34 mouse cellular contexts compared by ENCODE assay signal in the genomic region with DNA sequence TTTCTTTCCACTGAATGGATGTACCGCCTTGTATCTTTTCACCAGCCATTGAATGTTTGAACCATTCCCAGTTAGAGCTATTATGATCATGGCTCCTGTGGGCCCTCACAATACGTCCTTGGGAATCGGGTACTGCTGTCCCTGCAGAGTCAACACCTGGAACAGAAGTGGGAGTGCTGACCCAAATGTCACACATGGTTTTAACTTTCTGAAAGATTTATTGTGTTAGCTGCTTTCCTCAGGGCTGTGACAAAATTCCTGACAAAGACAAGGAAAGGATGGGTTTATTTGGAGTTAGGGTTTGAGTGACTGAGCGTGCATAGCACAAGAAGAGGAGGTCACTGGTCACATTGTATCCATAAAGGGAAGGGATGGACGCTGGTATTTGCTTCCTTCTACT.
"Had no signal": no experiment of that assay in that cellular context is flagged by ENCODE, and none has a peak within 500 bp of the region (broad histone marks: within the 10 kb centered on the region; RNA-seq: fewer than 3 reads in every experiment).

No protein-coding gene starts in this region.

- H3K9ac ChIP-seq: heart, embryonic 12.5 days; heart, embryonic 13.5 days; heart, embryonic 15.5 days; hindbrain, embryonic 12.5 days; hindbrain, embryonic 13.5 days; hindbrain, embryonic 14.5 days; hindbrain, embryonic 15.5 days; intestine, embryonic 15.5 days; kidney, embryonic 15.5 days had no signal

- ATAC-seq: hindbrain, embryonic 16.5 days; hindbrain, postnatal 0 days; inflammation-experienced regulatory T-cells, adult 6 months; intestine, embryonic 15.5 days; intestine, embryonic 16.5 days; intestine, postnatal 0 days had no signal

- H3K4me3 ChIP-seq: heart, embryonic 10.5 days; heart, embryonic 12.5 days; heart, embryonic 13.5 days; heart, embryonic 15.5 days; hindbrain, embryonic 10.5 days; hindbrain, embryonic 12.5 days; hindbrain, embryonic 13.5 days; hindbrain, embryonic 15.5 days; intestine, embryonic 15.5 days; kidney, embryonic 15.5 days; layer of hippocampus, adult 2 months had no signal

- DNase-seq: heart, postnatal 10 days; heart, postnatal 14 days; heart, postnatal 36 days; heart, postnatal 4 days; kidney, adult 11 months; kidney, adult 18-20 months; kidney, adult 2 months; kidney, adult 8-10 months; kidney, adult 9 months; kidney, postnatal 10 days; kidney, postnatal 14 days; kidney, postnatal 25 days; kidney, postnatal 36 days; kidney, postnatal 4 days; layer of hippocampus, adult 9-11 months; layer of hippocampus, postnatal 36 days had no signal

- H3K4me1 ChIP-seq: heart, embryonic 12.5 days; heart, embryonic 13.5 days had no signal

- H3K4me2 ChIP-seq: heart, embryonic 12.5 days; heart, embryonic 13.5 days; heart, embryonic 15.5 days; hindbrain, embryonic 12.5 days; hindbrain, embryonic 13.5 days; hindbrain, embryonic 14.5 days; hindbrain, embryonic 15.5 days; intestine, embryonic 15.5 days; kidney, embryonic 15.5 days had no signal

- H3K9me3 ChIP-seq: heart, embryonic 10.5 days; heart, embryonic 12.5 days; heart, embryonic 13.5 days; heart, embryonic 15.5 days; hindbrain, embryonic 10.5 days; hindbrain, embryonic 12.5 days; hindbrain, embryonic 13.5 days; hindbrain, embryonic 15.5 days; intestine, embryonic 15.5 days; kidney, embryonic 15.5 days had no signal

- H3K27me3 ChIP-seq: heart, embryonic 12.5 days; heart, embryonic 15.5 days; intestine, embryonic 15.5 days had no signal

- H3K27ac ChIP-seq: heart, embryonic 10.5 days; heart, embryonic 13.5 days; heart, embryonic 15.5 days; hindbrain, embryonic 10.5 days; hindbrain, embryonic 12.5 days; hindbrain, embryonic 13.5 days; hindbrain, embryonic 14.5 days; hindbrain, embryonic 15.5 days; hindbrain, postnatal 0 days; intestine, embryonic 15.5 days; kidney, embryonic 15.5 days; kidney, postnatal 0 days; layer of hippocampus, adult 2 months had no signal

- H3K36me3 ChIP-seq: heart, embryonic 10.5 days; heart, embryonic 12.5 days; heart, embryonic 13.5 days; heart, embryonic 15.5 days; hindbrain, embryonic 10.5 days; hindbrain, embryonic 12.5 days; hindbrain, embryonic 13.5 days; hindbrain, embryonic 15.5 days; intestine, embryonic 15.5 days; kidney, embryonic 15.5 days had no signal
